Mouse (Mus musculus) cerebellum, postnatal 36 days (tissue): ENCODE data around the gene Galt.

ENCODE experiments used
- DNase-seq, 2 experiments: peaks; one replicate each; pipeline ENCODE4 v3.0.0; 2021 to 2022; ENCODE audit warnings: mixed read lengths in 2 of 2

Gene Galt

DNA sequence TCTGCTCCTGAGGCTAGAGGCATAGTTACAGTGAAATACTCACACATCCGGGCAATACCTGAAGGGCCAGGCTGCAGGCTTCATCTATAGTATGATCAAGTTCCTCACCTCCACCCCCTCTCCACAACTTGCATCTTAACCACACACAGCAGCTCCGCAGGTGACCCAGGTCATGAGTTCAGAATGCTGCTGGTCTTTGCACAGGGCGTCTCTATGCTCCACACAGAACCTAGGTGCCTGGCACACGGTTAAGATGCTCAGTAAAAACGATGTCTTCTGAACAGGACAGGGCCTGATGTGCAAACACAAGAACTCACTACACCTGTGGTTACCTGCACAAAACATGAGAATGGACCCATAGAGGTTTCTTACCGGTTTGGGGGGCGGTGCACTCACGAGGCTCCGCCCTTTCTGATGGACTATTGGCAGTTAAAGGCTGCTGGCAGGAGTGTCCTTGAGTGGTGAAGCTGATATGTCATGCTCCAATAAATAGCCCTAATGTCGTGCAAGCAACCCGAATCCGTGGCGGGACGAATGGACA, at the start of gene Galt:
Gene Galt, plus strand, starts transcription at position 432 of the 541 bp plus-strand sequence.
- DNase-seq, result no peak

DNA sequence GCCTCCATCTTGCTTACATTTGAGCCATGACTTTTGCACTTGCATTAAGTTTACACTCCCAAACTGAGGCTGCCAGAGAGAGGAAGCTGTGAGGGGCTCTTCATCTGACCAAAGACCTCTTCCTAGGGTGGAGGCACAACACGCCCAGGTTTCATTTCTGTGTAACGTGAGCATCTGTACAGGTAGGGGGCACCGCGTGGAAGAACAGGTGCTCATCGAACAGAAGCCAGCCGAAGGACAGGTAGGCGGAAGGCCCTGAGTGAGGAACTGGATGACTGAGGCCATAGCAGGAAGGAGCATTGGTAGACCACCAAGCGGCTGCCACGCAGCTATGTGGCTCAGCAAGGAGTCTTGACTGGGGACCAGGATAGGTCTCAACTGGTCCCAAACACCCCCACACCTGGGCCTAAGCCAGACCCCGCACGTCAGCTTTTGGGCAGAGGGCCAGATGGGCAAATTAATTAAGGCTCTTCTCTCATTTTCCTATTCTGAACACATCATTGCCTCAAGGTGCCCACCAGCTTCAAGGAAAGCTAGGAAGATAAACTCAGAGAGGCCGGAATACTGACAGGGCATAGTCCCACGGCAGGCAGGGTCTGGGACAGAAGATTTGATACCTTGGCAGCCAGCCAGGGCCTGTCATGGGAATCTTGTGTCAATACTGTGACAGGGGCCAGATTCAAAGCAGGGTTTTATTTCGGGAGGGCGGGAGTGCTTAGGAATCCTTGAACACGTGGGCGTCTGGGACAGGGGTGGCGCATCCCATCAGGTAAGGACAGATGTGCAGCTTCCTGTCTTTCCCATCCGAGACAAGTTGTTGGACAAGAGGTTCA, 48.9 kb upstream of the Galt start:
- no peak for DNase-seq

DNA sequence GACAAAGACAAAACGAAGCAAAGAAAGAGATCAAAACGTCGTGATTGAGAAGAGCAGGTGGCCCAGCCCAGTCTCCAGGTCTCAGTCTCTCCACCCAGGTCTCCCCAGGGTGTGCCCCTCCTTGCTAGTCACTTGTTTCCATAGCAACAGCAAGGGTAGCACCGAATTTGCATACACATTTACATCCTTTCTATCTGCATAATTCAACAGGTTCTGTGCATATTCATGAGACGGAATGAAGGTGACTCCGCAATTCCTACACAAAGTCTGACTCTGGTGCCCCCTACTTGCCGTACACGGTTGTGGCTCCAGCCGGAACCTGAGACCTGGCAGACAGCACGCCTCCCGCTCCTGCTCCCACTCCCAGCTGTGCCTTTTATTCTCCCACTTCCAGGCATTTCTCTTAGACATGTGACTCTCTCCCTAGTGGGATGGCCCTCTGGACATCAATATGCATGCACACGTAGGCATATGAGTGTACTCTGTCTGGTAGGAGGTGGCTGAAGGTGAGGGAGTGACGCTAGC, 48.0 kb upstream of the Galt start:
- peak; percentile 77 to 79 for DNase-seq

DNA sequence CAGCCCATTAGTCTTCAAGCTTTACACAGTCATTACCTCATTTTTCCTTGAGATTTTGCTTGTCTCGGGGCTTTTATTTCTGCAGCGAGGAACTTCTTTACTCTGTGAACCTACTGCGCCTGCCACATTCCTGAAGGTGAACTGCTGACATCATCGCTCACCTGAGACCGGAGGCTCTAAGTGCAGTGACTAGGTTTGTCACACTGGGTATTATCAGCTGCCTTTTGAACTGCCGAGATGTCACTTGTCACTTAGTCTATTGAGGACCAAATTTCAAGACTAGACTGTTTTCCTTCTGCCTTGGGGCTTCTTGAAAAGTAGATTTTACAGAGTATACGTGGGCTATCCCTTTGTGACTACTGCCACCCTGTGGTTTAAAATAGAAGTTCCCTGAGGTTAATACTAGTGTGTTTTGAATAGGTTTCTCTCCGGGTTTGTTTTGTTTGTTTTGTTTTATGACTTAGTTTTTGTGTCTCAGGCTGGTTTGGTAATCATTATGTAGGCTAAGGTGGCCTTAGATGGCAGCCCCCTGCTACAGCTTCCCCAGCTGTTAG, 46.8 kb upstream of the Galt start:
- peak in 1 of 2 experiments; percentile 47 for DNase-seq

DNA sequence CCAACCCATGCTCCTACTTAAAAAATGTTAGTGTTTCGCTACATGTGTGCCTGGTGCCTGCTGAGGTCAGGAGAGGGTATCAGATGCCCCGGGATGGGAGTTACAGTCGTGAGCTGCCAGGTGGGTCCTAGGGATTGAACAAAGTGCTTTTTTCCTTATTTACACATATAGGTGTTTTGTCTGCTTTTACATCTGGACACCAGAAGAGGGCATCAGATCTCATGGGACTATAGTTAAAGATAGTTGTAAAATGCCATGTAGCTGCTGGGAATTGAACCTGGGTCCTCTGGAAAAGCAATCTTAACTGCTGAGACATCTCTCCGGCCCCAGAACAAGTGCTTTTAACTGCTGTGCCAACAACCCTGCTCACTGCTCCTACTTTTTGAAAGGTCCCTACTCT, 44.8 kb upstream of the Galt start:
- DNase-seq, result no peak

DNA sequence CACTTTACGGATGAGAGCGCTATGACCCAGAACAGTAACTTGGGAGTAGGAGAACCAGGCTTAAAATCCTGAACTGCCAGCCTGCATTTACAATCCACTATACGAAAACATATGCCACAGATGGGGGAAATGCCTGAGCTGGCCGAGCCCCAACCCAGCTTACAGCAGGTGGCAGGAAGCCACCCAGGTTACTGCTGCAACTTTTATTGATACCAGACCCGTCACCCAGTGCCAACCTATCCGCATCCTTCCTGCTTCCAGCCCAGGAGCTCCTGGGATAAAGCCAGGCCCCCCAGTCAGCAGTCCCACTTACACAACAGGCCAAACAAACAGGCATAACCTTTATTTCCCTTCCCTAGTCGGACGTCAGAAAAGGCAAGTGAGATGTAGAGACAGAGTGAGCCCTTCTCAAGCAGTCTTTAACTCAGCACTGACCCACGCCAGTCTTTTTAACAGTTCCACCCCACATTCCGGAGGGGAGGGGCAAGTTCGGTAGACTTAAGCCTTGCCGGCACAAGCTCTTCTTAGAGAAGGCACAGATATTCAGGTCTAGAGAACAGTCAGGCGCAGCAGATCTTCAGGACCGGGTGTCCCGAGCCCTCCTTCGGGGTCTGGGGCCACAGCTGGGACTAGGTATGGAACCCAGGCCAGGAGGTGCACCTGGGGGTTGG, 43.2 kb upstream of the Galt start:
- DNase-seq, result peak; percentile 46 to 55

DNA sequence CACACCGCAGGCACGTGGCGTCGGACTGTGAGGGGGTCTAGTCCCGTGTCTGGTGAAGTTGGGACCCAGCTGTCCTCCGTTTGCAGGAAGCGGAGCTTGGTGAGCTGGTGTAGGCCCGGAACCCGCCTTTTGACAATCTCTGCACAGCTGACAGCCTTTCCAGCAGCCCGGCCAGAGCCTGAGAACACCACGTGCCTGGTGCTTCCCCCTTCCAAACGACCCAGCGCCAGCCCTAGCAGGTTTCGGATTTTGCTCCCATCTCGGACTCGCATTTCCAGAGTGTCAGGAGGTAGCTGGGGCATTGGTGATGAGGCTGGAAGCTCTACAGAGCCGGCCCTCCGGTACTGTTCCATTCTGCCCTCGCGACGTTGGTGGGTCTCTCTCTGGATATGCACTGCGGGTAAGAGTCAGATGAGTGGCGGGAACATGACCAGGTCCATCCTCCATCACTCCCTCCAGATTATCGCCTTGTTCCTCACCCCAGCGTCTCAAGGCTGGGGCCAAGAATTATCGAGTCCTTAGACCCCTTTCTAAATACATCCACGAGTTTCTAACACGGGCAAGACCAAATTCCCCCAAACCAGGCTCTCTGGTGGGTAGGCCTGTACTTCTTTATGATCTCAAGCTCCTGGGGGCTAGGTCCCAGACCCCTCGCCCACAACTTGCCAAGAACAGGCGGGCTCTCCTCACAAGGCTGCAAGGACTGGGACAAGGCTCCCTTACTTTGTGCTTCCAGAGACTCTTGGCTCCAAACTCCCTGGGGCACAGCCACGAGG, 42.4 kb upstream of the Galt start:
- DNase-seq, result no peak

DNA sequence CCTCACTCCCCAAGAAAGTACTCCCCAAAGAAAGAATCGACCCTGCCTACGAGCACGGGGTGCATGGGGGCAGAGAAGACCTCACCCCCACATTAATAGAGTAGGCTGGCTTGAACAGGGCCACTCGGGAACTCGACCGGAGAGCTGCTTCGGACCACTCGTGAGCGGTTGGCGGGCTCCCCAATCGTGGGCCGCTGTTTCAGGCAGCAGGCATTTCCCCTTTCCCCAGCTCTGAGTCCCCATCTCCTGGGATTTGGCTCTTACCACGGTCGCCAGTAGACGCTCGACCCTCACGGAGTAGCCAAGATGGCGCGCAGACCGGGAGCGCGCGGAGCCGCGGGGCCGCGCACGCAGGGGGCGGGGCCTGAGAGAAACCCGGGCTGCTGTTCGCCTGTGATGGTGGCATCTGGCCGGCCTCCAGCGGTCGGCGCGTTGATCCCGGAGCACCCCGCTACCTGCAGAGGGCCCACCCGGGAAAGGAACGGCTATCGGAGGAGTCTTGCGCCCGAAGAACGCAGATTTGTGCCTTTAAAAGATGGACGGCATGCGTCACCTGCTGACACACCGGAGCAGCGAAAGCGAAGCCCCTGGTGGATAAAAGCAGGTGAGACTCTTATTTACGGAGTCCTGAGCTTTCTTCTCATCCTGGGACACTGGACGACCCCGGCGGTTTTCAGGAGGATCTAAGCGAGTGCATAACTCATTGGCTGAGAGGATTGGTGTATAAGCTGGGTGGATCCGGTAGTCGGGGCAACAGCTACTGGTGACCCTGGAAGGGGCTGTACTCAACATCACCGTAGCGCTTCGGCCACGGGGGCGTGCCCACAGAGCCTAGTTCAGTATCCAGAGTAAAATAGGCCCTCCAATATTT, 41.6 kb upstream of the Galt start, which contains the start of gene Rpp25l:
Gene Rpp25l, minus strand, starts transcription at position 338 of the 871 bp plus-strand sequence.
- peak; percentile 87 to 88 for DNase-seq

DNA sequence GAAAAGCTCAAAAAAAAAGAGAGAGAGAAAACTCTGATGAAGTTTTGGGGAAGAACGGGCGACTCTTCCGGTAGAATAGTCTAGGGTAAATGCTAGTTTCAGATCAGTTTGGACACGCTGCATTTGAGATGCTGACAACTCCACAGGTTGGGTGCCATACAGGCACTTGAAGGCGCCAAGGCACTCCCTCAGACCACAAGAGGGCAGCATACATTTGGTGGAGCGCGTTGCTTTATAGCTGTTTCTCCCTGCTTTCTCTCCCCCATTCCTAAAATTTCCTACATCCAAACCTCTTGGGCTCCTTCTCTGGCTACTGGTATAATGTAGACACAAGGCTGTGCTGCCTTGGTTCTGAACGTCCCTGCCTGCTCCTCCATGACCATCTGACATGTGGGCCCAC, 40.8 kb upstream of the Galt start:
- DNase-seq, result peak; percentile 73 to 81

DNA sequence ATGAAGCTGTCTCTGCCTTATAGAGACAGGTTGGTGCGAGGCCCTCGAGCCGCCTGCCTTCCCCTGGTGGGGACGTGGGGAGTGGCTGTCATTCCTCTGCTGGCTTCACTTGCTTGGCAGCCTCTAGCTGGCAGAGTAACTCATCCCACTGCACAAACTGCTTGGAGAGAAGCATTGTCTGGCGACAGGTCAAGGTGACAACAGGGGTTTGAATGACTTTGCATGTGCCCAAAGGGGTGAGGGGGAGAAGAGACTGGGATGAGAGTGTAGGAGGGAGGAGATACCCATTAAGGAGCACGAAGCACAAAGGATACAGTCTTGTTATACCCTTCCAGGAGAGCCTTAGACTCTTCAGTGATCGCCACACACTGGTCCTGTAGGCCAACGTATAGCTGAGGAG, 39.9 kb upstream of the Galt start:
- DNase-seq, result no peak

DNA sequence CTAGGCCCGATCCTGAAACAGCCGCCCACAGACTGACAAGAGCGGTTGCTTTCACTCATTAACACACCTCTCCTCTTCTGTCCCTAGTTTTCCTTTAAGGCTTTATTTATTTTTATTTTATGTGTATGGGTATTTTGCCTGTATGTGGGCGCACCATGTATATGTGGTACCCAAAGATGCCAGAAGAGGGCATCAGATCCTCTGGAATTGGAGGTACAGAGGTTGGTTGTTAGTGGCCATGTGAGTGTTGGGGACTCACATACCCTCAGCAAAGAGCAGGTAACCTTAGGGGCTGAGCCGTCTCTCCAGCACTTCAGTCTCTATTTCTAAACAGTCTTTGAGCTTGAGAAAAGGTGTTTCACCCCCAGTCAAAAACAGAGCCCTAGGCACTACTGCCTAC, 39.4 kb upstream of the Galt start:
- peak; percentile 47 to 69 for DNase-seq

DNA sequence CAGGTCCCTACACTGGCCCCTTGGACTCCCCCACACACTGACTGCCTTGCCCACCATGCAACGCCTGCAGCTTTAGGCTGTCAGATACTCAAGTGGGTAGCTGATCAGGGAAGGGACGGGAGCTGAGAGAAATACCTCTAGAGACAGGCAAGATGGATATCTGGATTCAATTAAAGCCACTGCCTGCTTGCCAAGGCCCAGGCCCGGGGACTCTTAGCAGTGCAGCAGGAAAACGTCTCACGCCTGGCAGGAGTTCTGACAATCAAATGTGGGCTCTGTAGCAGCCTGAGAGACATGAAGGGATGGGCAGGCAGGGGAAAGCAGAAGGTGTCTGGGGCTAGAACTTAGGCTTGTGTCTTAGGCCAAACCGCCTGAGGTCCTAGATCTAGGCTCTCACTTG, 38.2 kb upstream of the Galt start:
- DNase-seq, result no peak

DNA sequence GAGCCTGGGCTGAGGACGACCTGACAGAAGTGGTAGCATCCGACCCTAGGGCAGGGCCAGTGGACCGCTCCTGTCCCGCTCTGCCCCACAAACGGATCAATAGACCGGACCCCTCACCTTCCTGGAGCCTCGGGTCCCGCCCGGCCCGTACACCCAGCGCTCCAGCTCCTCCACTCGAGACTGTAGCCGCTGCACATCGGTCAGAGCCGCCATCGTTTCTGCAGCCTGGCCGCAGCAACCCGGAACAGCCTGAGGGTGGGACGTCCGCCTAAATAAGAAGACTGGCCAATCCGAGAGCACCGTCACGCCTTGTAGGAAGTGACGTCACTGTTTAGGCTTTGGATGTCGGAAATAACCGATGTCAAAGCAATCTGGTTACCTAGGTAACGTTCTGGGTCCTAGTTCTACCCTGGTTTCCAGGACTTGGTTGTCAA, 32.1 kb upstream of the Galt start, which contains the start of gene Dctn3:
Gene Dctn3, minus strand, starts transcription at position 253 of the 434 bp plus-strand sequence.
- peak; percentile 85 to 87 for DNase-seq

DNA sequence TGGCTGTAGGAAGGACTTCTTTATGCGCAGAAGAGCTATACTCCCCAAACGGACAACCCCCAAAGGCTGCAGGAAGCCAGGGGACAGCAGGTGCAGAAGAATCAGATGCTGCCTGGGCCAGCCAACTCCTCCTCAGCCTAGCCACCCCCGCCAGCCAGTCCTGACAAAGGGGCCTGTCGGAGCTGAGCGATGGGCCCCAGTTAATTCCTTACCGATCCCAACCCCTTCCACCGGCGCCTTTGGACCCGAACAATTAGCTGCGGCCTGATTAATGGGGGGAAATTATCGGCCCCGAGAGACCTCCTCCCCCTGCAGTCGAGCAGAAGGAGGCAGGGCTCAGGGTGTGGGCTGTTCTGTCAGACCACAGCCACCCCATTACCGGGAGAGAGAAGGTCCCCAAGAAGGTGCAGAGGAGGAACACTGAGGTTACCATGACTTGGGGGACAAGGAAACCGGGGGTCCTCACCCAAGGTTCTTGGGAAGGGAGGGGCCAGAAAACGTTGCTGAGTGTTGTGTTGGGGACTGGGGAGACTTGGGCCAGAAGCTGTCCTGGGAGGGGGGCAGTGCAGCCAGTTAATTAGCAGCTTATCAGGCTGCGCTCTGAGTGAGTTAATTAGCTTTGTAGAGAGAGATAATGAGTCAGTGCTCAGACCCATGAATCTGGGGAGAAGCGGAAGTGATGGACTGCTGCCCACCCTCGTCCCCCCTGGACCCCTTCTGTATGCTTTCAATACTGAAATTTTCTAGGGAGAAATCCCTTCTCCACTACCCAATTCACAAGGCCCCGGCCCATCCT, 28.0 kb upstream of the Galt start:
- no peak for DNase-seq

DNA sequence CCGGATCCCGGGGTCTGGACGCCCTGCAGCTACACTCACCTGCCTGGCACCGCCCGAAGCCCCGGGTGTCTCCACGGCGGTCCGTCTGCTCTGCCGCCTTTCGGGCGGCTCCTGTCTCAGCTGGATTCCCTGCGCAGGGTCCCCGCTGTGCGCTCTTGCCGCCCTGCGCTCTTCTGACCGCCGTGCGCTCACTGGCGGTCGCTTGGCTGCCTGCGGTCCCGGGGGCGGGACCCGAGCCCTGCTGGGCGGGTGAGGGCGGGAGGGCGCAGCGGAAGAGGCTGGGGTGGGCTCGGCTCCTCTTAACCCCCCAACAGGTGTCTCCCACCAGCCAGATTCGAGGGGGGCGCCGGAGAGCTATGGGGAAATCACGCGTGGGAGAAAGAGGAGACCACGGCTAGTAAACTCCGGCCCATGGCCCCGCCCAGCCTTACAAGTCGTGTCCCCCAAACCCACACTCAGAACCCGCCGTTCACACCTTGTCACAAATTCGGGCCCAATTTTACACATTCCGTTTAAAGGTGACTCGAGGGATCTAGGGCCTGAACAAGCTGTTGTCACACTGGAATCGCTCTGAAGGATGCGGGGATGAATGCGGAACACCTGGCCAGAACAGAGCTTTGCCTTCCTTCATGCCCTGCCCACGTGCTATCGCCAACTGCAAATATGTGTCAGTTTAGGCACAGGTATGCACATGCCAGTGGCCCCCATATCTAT, 23.8 kb upstream of the Galt start, which contains the start of gene Arid3c:
Gene Arid3c, minus strand, starts transcription at position 91 of the 714 bp plus-strand sequence.
- no peak for DNase-seq

DNA sequence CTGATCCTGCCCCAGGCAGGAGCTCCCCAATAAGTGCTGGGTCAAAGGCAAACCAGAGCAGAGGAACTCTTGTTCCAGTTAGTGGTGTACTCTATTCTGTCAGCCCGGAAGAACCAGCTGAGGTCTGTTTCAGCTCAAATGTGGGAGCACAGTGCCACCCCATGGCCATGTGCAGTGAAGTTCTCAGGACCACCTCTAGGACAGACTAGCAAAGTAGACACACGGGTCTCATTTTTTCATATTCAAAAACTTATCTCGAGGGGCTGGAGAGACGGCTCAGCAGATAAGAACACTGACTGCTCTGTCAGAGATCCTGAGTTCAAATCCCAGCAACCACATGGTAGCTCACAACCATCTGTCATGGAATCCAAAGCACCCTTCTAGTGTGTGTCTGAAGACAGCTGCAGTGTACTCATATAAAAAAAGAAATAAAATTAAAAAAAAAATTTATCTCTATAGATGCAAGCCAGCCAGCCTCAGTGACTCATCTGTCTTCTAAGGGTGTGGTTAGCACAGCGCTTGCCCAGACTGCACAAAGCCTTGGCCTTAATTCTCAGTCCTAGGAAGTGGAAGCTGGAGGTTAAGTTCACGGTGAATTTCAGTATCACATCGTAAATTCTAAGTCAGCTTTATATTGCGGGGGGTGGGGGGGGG, 17.3 kb upstream of the Galt start:
- DNase-seq, result peak; percentile 72 to 76

DNA sequence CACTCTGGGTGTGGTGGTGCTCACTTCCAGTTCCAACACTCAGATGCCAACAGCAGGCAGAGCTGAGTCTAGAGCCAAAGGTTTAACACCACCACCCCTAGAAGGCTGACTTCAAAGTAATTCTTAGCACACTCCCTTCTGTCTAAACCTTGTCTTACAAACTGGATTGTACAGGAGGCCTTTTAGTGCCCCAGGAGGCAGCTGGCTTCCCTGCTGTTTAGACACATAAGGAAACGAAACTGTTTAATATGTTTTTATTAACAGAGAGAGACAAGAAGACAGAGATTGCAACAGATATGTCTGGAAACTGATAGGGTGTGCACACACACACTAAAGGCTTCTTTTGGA, 16.8 kb upstream of the Galt start:
- DNase-seq, result no peak

DNA sequence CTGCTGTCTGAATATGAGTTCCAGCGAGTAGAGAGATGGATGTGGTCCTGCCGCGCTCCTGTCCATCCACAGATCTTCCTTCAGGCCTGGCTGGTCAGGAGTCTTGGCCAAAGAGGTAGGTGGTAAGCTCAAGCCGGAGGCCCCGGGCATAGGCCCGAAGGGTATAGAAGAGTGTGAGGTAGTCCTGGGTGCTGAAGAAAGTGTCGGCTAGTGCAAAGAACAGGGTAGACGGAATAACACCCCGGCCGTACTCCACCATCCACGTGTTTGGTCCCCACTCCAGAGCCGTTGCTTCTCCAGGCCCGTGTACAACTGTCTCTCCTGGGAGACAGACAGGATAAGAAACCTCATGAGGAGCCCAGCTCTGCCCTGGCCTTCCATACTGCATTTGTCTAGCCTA, 15.8 kb upstream of the Galt start:
- no peak for DNase-seq
